Mouse (Mus musculus): Measurements from ENCODE around the gene Mitd1.

DNA sequence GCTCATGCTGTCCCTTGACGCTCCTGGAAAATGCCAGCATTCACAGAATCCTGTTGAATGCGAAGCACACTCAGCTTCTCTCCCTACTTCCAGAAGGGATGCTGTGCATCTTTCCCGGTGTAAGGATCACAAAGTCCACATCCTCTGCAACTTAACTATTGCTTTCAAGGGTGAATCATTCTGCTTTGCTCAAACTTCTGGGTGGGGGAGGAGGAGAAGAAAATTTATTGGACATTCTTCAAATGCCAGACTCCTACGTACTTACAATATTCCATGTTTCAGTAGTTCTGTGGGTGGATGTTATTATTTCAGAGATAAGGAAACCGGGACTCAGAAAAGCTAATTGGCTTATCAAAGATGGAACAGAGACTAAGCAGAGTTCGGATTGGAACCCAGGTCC lies 27.9 kb upstream of the Mitd1 start:
- TF ChIP-seq CTCF (conservative IDR thresholded peaks at IDR 0.05; ENCODE audit: insufficient read depth, insufficient read length, low read depth, low read length): no peak
- TF ChIP-seq POLR2A (IDR thresholded peaks at IDR 0.05; ENCODE audit: low read depth, low read length): no peak
